In genomic region chr2:180786732-180787131, GRCm38 (mm10) we compare ENCODE assay signal across 10 mouse cellular contexts. TPM values are rescaled to one million over a fixed set of nuclear protein-coding genes. Genes with fewer than 3 reads are reported as not detected.
DNase-seq lines count a peak whose midpoint lies in the region; ATAC-seq lines count a peak whose summit lies in the region.
"Had no signal": no experiment of that assay in that cellular context is flagged by ENCODE, and none has a peak within 500 bp of the region (broad histone marks: within the 10 kb centered on the region; RNA-seq: fewer than 3 reads in every experiment).

No protein-coding gene starts in this region.

- ATAC-seq in megakaryocyte-erythroid progenitor cell, adult 5-6 weeks (replicated peaks; ENCODE audit: low FRiP score, low TSS enrichment, poor library complexity, severe bottlenecking), result 0 out of 2 replicates have a peak, but pooled peaks have one; percentile 57
- no peak for ATAC-seq in frontal cortex, adult (ENCODE audit: low TSS enrichment)

- peak; percentile 38 for DNase-seq in heart, adult 8-10 months (ENCODE audit: low spot score)
- DNase-seq in heart, adult 11 months, result no peak
- DNase-seq in right cerebral cortex, adult 18-20 months, result peak; percentile 44
- DNase-seq in right cerebral cortex, postnatal 25 days, result no peak
- DNase-seq in R1 (ENCODE audit: low read depth, low spot score), result peak; percentile 66
- DNase-seq in forelimb bud, embryonic 11.5 days (ENCODE audit: low read depth, low spot score), result peak; percentile 33

RNA-seq across cellular contexts. Expression of gene Bhlhe23, which starts 10.0 kb away (rescaled TPM):
- not detected for total RNA-seq in heart, adult 8-10 months (2022)
- not detected in 2 replicates for total RNA-seq in megakaryocyte-erythroid progenitor cell, adult 5-6 weeks (2014; fragmentation: Nextera tagmentation)
- not detected in 2 replicates for total RNA-seq in megakaryocyte-erythroid progenitor cell, adult 5-6 weeks (2017)
- total RNA-seq: layer of hippocampus, postnatal 25 days; neutrophil, adult 5-6 weeks had no signal

Comparison
In these comparisons a context has a peak if more than half of its experiments do, and no peak if none do; other contexts are left out.
1. DNase-seq: peak in heart, adult 8-10 months (single experiment), right cerebral cortex, adult 18-20 months (single experiment), R1 (single experiment) and forelimb bud, embryonic 11.5 days (single experiment); none in heart, adult 11 months (single experiment) and right cerebral cortex, postnatal 25 days (single experiment).